Mouse (Mus musculus) intestine, embryonic 14.5 days (tissue): ENCODE data around the gene Atp11a. TPM values are rescaled to one million over a fixed set of nuclear protein-coding genes. Genes with fewer than 3 reads are reported as not detected.

ENCODE experiments used
- ATAC-seq: fragments of 200-750 bp; cut with Nextera tagmentation; replicated peaks from 2 replicates; pipeline ENCODE4 v1.8.0; 2017; ENCODE audit warnings: low read depth, moderate number of reproducible peaks, moderate TSS enrichment, moderate library complexity; ENCODE audit not compliant: low FRiP score, low TSS enrichment
- DNase-seq: peaks from one replicate; pipeline ENCODE4 v3.0.0-alpha.2; 2018; ENCODE audit warnings: low spot score
- H3K27ac ChIP-seq: fragments of 300-500 bp; sonication (generic); 2 replicates; pipeline ENCODE4 v1.5.1; 2014; ENCODE audit warnings: low read depth, mild to moderate bottlenecking, control low read depth
- H3K27me3 ChIP-seq: fragments of 300-500 bp; sonication (generic); replicated peaks from 2 replicates; pipeline ENCODE4 v1.6.1; 2014; ENCODE audit warnings: low read length, control low read depth; ENCODE audit not compliant: control insufficient read depth, insufficient read depth
- H3K36me3 ChIP-seq: fragments of 300-500 bp; sonication (generic); 2 replicates; pipeline ENCODE4 v1.6.1; 2014; ENCODE audit warnings: low read length, control low read depth; ENCODE audit not compliant: control insufficient read depth, insufficient read depth
- H3K4me1 ChIP-seq: fragments of 300-500 bp; sonication (generic); replicated peaks from 2 replicates; pipeline ENCODE4 v1.6.1; 2014; ENCODE audit warnings: low read length, control low read depth, mixed read lengths; ENCODE audit not compliant: control insufficient read depth, insufficient read depth
- H3K4me2 ChIP-seq: fragments of 300-500 bp; sonication (generic); 2 replicates; pipeline ENCODE4 v1.6.1; 2014; ENCODE audit warnings: low read length
- H3K4me3 ChIP-seq: fragments of 300-500 bp; sonication (generic); 2 replicates; pipeline ENCODE4 v1.5.1; 2014; ENCODE audit warnings: low read depth, low read length, control low read depth, mixed read lengths
- H3K9ac ChIP-seq: fragments of 300-500 bp; sonication (generic); 2 replicates; pipeline ENCODE4 v1.6.1; 2014; ENCODE audit warnings: mild to moderate bottlenecking, low read length
- H3K9me3 ChIP-seq: fragments of 300-500 bp; sonication (generic); 2 replicates; pipeline ENCODE4 v1.6.1; 2016; ENCODE audit warnings: low read length, control low read depth; ENCODE audit not compliant: control insufficient read depth
- WGBS: fragments of 180-500 bp; shearing (Covaris S2); extraction: QIAGEN DNeasy Blood & Tissue Kit; methylation state at CpG from one replicate; pipeline ENCODE4 v1.1.7; 2014; 5-methylcytosine and 5-hydroxymethylcytosine counted together
- polyA plus RNA-seq: library from polyadenylated mRNA; unstranded; fragments of >200 nt; fragmentation: Nextera tagmentation; extraction: Ambion mirVana; gene quantifications from 2 replicates; pipeline ENCODE4 v1.2.1, GENCODE M21; 2014

The Atp11a gene
- polyA plus RNA-seq, 1 experiment from 2014 or later = 26.4 TPM

DNA sequence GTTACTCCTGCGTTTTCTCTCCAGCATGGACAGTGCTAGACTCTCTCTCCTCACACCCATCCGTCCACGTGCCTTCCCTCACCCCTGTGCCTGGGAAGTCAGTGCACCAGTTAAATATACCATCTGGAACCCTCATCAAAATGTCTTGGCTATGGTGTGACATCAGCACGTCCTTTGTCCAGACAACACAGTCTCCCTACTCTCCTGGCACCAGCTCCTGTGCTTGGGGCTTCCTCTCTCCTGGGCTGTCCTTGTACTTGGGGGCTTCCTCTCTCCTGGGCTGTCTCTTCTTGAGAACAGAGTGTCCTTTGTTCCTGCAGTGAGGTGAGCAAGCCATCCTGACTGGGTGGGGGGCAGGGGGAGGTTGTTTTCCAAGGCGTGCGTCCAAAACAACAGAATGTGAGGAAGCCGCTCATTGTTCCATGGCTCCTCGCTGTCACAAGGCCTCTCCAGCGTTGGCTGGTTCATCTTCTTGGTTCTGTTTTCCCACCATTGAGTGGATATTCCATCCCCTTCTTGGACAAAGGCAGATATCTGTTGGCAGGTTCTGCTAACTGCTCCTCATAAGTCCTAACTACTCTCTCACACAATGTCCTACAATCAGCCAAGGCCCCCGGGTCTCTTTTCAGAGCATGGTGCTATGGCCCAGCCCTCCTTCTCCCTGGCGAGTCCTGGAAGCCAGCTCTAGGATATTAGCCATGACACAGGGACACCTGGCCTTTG lies 148.9 kb downstream of the Atp11a start:
- H3K9me3 ChIP-seq = no peaks in the 10 kb centered on the region
- DNase-seq (no peak), ATAC-seq (no peak)
- 81% methylated on average over 11 of the region's 11 CpGs for WGBS
- H3K9ac ChIP-seq = no peak overlapping the region
- no peaks in the 10 kb centered on the region for H3K27me3 ChIP-seq
- no peak overlapping the region for H3K4me2 ChIP-seq
- no peaks in the 10 kb centered on the region for H3K36me3 ChIP-seq
- H3K4me1 ChIP-seq = no peaks in the 10 kb centered on the region
- no peak overlapping the region for H3K27ac ChIP-seq
- H3K4me3 ChIP-seq = no peak overlapping the region

DNA sequence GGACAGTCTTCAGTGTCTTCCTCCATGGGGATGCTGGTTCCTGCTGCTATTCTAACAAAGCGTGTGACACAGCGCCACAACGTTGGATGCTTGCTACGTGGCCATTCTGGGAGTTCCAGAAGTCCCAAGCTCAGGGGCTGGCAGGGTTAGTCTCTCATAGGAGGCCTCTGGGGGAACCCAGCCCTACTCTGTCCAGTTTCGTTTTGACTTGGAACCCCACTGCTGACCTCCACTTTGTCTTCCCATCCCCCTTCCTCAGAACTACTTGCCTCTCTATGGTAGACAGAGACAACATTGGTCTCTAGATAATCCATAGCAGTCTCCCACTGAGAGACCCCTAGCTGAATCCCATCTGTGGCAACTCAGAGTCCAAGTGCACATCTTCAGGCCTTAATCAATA lies 149.8 kb downstream of the Atp11a start:
- no peak overlapping the region for H3K27ac ChIP-seq
- H3K36me3 ChIP-seq = no peaks in the 10 kb centered on the region
- DNase-seq (no peak), ATAC-seq (no peak)
- WGBS = 65% methylated on average over 5 of the region's 5 CpGs
- H3K9ac ChIP-seq = no peak overlapping the region
- H3K27me3 ChIP-seq = no peaks in the 10 kb centered on the region
- no peaks in the 10 kb centered on the region for H3K9me3 ChIP-seq
- H3K4me2 ChIP-seq = no peak overlapping the region
- no peaks in the 10 kb centered on the region for H3K4me1 ChIP-seq
- no peak overlapping the region for H3K4me3 ChIP-seq

DNA sequence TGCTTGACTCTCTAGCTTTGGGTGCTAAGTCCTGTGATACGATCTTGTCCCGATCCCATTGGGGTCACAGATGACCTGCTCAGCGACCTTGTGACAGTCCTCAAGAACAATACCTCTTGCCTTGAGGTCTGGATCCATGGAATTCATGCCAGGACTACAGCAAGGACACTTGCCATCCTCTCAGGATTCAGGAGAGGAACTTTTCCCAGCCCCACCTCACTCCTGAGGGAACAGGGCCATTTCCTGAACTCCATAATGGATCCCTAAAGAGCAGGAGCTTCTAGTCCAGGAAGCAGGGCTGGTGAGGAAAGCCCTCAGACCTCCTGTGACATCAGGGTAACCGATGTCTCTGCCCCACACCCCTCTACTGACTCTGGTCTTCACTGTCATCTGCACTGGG lies 150.9 kb downstream of the Atp11a start:
- H3K27ac ChIP-seq = no peak overlapping the region
- H3K9me3 ChIP-seq = no peaks in the 10 kb centered on the region
- no peak overlapping the region for H3K4me2 ChIP-seq
- WGBS = 81% methylated on average over 4 of the region's 4 CpGs
- no peaks in the 10 kb centered on the region for H3K27me3 ChIP-seq
- DNase-seq (no peak), ATAC-seq (no peak)
- H3K9ac ChIP-seq = no peak overlapping the region
- H3K4me3 ChIP-seq = no peak overlapping the region
- H3K36me3 ChIP-seq = no peaks in the 10 kb centered on the region
- no peaks in the 10 kb centered on the region for H3K4me1 ChIP-seq

DNA sequence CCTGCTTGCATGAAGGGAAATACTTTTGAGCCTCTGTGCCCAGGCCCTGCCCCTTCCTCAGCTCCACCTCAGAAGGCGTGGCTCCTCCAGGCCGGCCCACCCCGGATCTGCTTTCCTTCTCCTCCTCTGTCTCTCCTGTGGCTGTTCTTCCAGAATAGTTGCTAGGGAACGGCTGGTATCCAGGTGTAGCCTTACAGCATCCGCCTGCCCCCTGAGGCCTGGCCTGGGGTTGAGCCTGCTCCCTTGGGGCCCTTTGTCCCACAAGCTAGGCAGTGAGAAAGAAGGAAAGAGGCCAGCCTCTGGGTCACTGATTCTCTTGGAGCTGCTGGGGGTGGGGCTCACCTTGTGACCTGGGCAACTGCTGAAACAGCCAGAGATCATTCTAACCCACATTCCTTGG lies 155.2 kb downstream of the Atp11a start:
- Histone ChIP-seq H3K9ac (no peak overlapping the region), H3K27ac (no peak overlapping the region), H3K9me3 (no peaks in the 10 kb centered on the region), H3K4me1 (no peaks in the 10 kb centered on the region), H3K4me2 (no peak overlapping the region), H3K4me3 (no peak overlapping the region), H3K36me3 (no peaks in the 10 kb centered on the region), H3K27me3 (no peaks in the 10 kb centered on the region)
- peak; percentile 21; the same call in 1 of the 2 replicates for ATAC-seq
- no peak for DNase-seq
- 26% methylated on average over 5 of the region's 5 CpGs for WGBS

DNA sequence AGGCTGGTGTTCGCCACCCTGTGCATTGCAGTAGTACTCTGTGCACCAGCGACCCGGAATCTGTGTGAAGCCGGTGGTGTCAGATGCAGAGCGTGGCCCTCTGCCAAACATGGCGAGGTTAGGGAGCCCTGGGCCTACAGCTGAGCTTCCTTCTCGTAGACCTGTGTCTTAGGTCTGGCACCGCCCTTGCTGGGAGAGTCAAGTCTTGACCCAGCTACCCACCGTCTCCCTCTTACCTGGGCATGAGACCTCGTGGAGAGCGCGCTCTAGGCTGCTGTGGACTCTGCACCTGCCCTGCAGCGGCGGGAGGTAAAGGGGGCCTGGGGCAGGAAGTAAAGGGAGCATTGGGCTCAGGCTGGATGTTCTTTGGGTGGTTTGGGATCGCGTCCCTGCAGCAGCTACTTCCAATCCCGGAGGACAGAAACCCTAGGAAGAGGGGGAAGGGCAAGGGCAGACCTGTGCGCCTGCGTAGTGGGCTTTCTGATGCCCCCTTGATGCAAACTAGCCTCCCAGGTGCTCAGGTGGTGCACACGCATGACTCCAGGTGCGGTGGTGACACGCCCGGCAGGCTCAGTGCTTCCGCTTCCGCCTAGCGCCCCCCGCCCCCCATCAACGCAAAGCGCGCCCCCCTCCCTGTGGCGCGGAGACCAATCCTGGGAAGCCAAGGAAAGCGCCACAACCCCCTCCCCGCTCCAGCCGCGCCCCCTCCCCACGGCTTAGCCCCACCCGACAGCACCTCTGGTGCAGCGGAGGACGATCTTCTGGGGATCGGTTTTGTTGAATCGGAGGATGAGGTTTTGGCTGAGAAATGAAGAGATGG lies 158.6 kb downstream of the Atp11a start:
- H3K9ac ChIP-seq = peak overlapping the region; percentile 56
- H3K27ac ChIP-seq = peak overlapping the region; percentile 51; the same call in 1 of the 2 replicates
- no peaks in the 10 kb centered on the region for H3K9me3 ChIP-seq
- DNase-seq (peak; percentile 74), ATAC-seq (peak; percentile 81)
- H3K4me3 ChIP-seq = peak overlapping the region; percentile 56
- H3K4me1 ChIP-seq = no peaks in the 10 kb centered on the region
- peak overlapping the region; percentile 89 for H3K4me2 ChIP-seq
- no peaks in the 10 kb centered on the region for H3K36me3 ChIP-seq
- 14% methylated on average over 41 of the region's 42 CpGs for WGBS
- no peaks in the 10 kb centered on the region for H3K27me3 ChIP-seq

DNA sequence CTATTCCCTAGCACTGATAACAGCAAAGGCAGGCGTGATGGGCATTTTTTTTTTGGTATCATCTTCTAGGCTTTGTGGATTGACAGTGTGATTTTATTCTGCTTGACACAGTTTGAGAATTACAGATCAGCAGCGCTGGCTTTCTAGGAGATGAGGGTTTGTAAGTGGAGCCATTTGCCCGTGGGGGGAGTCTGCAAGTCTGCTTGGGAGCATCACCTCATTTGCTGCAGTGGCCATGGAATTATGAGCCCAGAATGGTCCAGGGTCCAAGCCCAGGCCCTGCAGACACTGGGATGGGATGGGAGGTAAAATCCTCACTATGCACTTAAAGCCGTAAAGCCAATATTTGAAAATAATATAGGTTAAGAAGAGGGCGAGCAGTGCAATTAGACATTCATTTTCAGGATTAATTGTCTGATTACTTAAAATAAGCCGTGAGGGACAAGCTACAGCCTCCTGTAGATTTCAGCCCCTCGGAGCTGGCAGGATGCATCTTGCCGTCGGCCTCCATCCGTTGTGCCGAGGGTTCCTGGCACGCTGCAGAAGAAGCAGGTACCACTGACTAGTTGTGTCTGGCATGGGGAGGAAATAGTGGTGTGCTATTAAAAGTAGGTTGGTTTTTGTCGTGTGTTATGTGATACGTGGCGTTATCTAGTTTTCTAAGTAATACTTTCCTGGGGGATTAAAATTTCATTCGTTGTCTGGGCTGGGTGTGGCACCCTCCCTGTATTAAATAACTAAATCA lies 159.5 kb downstream of the Atp11a start:
- DNase-seq (no peak), ATAC-seq (no peak)
- Histone ChIP-seq H3K9ac (peak overlapping the region; percentile 56), H3K27ac (peak overlapping the region; percentile 51; the same call in 1 of the 2 replicates), H3K4me3 (peak overlapping the region; percentile 56), H3K4me2 (peak overlapping the region; percentile 89), H3K36me3 (no peaks in the 10 kb centered on the region), H3K4me1 (no peaks in the 10 kb centered on the region), H3K9me3 (no peaks in the 10 kb centered on the region), H3K27me3 (no peaks in the 10 kb centered on the region)
- 63% methylated on average over 16 of the region's 16 CpGs for WGBS

DNA sequence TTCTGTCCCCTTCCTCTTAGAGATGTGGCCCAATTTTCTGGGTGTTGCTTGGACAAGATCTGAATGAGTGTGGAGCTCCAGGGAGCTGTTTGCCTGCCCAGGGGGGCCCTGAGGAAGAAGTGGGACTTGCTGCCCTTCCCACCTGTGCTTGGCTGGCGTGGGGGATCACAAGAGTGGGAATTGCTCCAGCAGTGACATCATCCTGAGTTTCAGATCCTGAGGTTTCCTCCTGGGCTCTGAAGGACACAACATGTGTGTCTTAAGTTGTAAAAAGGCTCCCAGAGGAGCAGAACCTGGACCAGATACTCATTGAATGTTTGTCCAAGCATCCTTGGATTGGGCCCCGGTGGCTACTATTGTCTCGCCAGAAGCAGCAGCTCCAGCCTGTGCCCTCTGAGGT lies 160.2 kb downstream of the Atp11a start:
- Histone ChIP-seq H3K9ac (no peak overlapping the region), H3K4me1 (no peaks in the 10 kb centered on the region), H3K4me3 (no peak overlapping the region), H3K4me2 (no peak overlapping the region), H3K27ac (no peak overlapping the region), H3K36me3 (no peaks in the 10 kb centered on the region), H3K9me3 (no peaks in the 10 kb centered on the region), H3K27me3 (no peaks in the 10 kb centered on the region)
- ATAC-seq = no peak
- DNase-seq = no peak
- WGBS = 89% methylated on average over 3 of the region's 3 CpGs

DNA sequence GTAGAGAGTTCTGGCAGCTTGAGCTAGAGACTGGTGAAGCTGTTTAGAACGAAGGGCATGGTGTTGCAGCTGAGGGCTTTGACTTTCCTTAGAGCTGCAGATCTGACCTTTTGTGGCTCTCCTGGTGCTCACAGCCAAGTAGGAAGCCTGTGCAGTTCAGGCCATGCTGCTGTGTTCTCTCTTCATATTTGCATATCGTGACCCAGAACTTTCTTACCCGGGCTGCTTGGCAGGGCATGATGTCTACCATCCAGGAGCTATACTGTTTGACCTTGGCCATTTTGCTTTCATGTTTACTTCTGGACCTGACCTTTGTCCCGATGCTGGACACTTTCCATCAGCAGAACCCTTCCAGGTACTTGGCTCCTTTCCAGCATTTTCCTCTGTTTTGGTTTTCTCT lies 161.0 kb downstream of the Atp11a start:
- H3K36me3 ChIP-seq = no peaks in the 10 kb centered on the region
- ATAC-seq = no peak
- no peaks in the 10 kb centered on the region for H3K27me3 ChIP-seq
- no peak overlapping the region for H3K4me2 ChIP-seq
- no peaks in the 10 kb centered on the region for H3K9me3 ChIP-seq
- H3K4me3 ChIP-seq = no peak overlapping the region
- DNase-seq = no peak
- no peaks in the 10 kb centered on the region for H3K4me1 ChIP-seq
- H3K27ac ChIP-seq = no peak overlapping the region
- 74% methylated on average over 4 of the region's 4 CpGs for WGBS
- H3K9ac ChIP-seq = no peak overlapping the region
